Mouse (Mus musculus) fat pad, adult 2 months (tissue): ENCODE measurements around the gene Sh3bp5l.

ENCODE experiments used
- DNase-seq: peaks from one replicate; pipeline ENCODE4 v3.0.0-alpha.2; 2011; ENCODE audit warnings: low read depth, low spot score; ENCODE audit errors: extremely low read depth

Gene Sh3bp5l

DNA sequence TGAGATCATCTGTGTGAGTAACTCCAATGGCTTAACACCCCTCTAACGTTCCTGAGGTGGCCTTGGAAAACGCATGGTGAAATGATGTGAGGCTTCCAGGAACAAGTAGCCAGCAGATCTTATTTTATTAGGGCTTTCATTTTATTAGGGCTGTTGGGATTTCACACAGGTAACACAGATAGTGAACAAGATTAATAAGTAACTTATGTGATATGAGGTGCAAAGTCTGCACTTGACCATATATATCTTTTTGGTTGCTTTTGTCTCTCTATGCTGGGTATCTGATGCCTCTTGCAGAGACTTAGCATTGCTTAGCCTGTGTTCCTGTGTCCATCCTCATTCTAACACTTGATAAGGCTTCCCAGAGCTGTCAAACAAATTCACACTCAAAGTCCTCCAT is 46.7 kb downstream of the Sh3bp5l start:
- no peak for DNase-seq

DNA sequence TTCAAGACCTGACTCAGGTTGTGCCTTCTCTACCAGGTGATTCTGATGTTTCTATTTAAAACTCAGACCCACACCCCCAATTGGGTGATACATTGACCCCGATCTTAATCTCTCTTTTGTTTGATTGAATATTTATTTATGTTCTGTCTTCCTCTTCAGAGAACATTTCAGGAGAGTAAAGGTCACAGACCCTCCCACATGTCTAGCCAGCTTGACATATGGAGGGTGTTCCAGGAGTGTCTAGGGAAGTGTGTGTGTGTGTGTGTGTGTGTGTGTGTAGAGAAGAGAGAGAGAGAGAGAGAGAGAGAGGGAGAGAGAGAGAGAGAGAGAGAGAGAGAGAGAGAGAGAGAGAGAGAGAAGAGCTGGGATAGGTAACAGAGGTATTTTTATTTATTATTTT is 47.2 kb downstream of the Sh3bp5l start:
- no peak for DNase-seq

DNA sequence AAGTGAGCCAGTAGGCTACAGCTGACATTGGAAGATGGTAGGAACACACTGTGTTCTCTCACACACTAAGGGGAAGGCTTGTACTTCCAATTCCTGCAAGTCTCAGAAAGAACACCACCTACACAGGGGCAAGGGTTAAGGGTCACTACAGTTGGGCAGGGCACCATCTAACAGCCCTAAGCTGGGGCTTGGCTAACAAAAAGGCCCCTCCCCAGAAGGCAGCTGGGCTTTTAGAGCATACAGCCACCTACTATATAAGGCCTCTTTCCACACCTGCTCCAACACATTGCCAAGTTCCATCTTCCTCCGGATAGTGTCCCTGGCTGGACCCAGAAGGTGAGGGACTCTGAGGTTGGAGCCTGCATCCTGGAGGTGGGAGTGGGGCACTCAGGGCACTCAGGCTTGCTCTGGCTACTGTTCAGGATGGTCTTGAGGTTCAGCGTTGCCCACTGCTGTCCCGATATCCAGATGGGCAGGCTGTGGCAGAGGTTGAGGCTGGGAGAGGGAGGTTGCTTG is 48.3 kb downstream of the Sh3bp5l start, which contains the start of gene Lypd8:
TSS of gene Lypd8 (plus strand) at position 281 of the 516 bp plus-strand sequence.
- DNase-seq: no peak

DNA sequence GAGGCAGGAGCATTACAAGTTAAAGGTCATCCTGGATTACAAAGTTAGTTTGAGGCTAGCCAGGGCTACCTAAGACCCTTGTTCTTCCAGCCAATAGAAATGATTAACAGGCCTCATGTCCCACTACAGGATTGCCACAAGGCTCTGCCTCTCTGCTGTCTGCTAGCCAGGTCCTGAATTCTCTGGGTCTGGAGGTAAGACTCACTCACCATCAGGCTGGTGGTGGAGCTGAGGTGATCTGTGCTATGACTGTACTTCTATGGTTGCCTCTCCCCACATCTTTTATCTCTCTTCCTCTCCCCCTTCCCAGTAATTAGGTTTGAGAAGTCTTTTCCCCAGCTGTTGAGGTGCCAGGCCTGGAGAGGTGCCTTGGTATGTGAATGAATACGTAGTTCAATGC is 49.0 kb downstream of the Sh3bp5l start:
- DNase-seq: no peak

DNA sequence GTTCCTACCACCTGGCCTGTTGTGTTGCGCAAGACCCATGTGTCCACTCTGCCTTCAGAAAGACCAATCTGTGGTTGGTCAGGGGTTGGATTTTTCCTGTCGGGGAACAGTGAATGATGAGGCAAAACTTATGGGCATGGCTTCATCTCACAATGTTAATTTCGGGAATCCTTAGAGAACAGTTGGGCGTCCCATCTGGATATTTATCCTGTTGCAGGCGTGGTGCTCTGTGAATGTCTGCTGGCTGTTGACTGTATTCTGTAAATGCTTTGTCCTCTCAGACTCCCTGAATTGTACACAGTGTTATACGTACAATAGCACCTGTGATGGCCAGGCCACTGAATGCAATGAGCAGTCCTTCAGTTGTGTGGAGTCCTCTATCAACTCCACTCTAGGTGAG is 51.9 kb downstream of the Sh3bp5l start:
- DNase-seq: no peak
